Mouse (Mus musculus) kidney, embryonic 14.5 days (tissue): ENCODE data around the gene Vps13a. TPM values are rescaled to one million over a fixed set of nuclear protein-coding genes. Genes with fewer than 3 reads are reported as not detected.
"Not testable (repeated sequence)": the region's sequence is repeated elsewhere in the genome, so short reads cannot be mapped to it uniquely, and the experiment has no call there.

Experiments
- ATAC-seq: fragments of 200-750 bp; cut with Nextera tagmentation; 2 replicates; pipeline ENCODE4 v1.8.0; 2017; ENCODE audit warnings: moderate number of reproducible peaks, mild to moderate bottlenecking, moderate TSS enrichment, moderate library complexity; ENCODE audit not compliant: low FRiP score, low TSS enrichment
- H3K27ac ChIP-seq: fragments of 300-500 bp; sonication (generic); 2 replicates; pipeline ENCODE4 v1.5.1; 2014; ENCODE audit warnings: low read depth, mild to moderate bottlenecking, low read length, moderate library complexity, mixed read lengths
- H3K27me3 ChIP-seq: fragments of 300-500 bp; sonication (generic); 2 replicates; pipeline ENCODE4 v1.6.1; 2014; ENCODE audit warnings: mild to moderate bottlenecking, low read length; ENCODE audit not compliant: control insufficient read depth, insufficient read depth
- H3K36me3 ChIP-seq: fragments of 300-500 bp; sonication (generic); 2 replicates; pipeline ENCODE4 v1.6.1; 2014; ENCODE audit warnings: low read length, mixed read lengths; ENCODE audit not compliant: control insufficient read depth, insufficient read depth
- H3K4me1 ChIP-seq: fragments of 300-500 bp; sonication (generic); 2 replicates; pipeline ENCODE4 v1.6.1; 2014; ENCODE audit warnings: low read length, mixed read lengths; ENCODE audit not compliant: control insufficient read depth, insufficient read depth
- H3K4me2 ChIP-seq: fragments of 300-500 bp; sonication (generic); replicated peaks from 2 replicates; pipeline ENCODE4 v1.6.1; 2014; ENCODE audit warnings: low read depth, mild to moderate bottlenecking, low read length
- H3K4me3 ChIP-seq: fragments of 300-500 bp; sonication (generic); 2 replicates; pipeline ENCODE4 v1.5.1; 2014; ENCODE audit warnings: mild to moderate bottlenecking, low read length
- H3K9ac ChIP-seq: fragments of 300-500 bp; sonication (generic); 2 replicates; pipeline ENCODE4 v1.6.1; 2014; ENCODE audit warnings: low read depth, mild to moderate bottlenecking, low read length, moderate library complexity
- H3K9me3 ChIP-seq: fragments of 300-500 bp; sonication (generic); 2 replicates; pipeline ENCODE4 v1.6.1; 2016; ENCODE audit warnings: low read length; ENCODE audit not compliant: control insufficient read depth
- WGBS: fragments of 180-500 bp; shearing (Covaris S2); extraction: QIAGEN DNeasy Blood & Tissue Kit; methylation state at CpG from one replicate; pipeline ENCODE4 v1.1.7; 2014; 5-methylcytosine and 5-hydroxymethylcytosine counted together
- polyA plus RNA-seq: library from polyadenylated mRNA; unstranded; fragments of >200 nt; fragmentation: Nextera tagmentation; extraction: Ambion mirVana; gene quantifications from 2 replicates; pipeline ENCODE4 v1.2.1, GENCODE M21; 2014

Gene Vps13a
- polyA plus RNA-seq, 1 experiment from 2014 or later, result 13.3 TPM

DNA sequence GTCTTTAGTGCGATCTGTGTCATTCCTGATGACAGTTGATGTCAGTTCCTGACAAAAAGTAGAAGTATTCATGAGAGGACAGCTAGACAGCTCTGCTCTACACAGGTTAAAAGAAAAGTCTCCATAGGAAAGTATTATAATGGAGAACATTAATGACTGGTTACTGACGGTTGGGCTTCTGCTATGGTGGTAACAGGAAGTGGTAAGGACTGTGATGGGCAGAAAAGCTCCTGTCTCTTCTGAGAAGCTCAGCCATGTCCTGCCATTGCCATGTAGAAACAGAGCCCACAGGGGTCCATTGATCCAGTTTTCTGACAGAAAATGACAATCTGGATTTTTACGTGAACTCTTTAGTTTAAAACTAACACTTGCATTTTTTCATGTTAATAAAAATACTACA lies 21.4 kb upstream of the Vps13a start:
- H3K36me3 ChIP-seq, result no peaks in the 10 kb centered on the region
- H3K9me3 ChIP-seq, result no peaks in the 10 kb centered on the region
- no peak overlapping the region for H3K4me3 ChIP-seq
- no peaks in the 10 kb centered on the region for H3K27me3 ChIP-seq
- no peak overlapping the region for H3K9ac ChIP-seq
- no peak overlapping the region for H3K27ac ChIP-seq
- WGBS, result 78% methylated on average over 3 of the region's 3 CpGs
- H3K4me2 ChIP-seq, result no peak overlapping the region
- ATAC-seq, result no peak
- H3K4me1 ChIP-seq, result no peaks in the 10 kb centered on the region

DNA sequence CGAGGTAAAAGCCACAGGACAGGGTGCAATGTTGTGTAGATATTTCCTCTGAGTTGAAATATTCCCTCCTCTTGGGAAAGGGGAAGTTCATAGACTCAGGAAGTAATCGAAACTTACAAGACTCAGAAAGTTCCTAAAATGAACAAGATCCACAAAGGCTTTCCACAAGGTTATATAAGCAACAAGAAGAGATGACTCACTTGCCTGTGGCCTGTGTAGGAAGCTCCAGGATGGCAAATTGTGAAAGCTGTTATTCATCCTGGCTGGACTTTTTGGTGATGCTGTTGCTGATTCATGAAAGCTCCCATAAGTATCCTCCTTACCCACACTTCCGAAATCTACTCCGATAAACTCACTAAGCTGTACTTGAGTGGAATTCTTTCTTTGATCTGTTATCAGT lies 17.2 kb upstream of the Vps13a start:
- no peak overlapping the region for H3K9ac ChIP-seq
- no peak overlapping the region for H3K27ac ChIP-seq
- no peak overlapping the region for H3K4me2 ChIP-seq
- no peaks in the 10 kb centered on the region for H3K27me3 ChIP-seq
- H3K9me3 ChIP-seq, result no peaks in the 10 kb centered on the region
- WGBS, result 80% methylated on average over 4 of the region's 4 CpGs
- no peaks in the 10 kb centered on the region for H3K4me1 ChIP-seq
- no peaks in the 10 kb centered on the region for H3K36me3 ChIP-seq
- no peak for ATAC-seq
- H3K4me3 ChIP-seq, result no peak overlapping the region

DNA sequence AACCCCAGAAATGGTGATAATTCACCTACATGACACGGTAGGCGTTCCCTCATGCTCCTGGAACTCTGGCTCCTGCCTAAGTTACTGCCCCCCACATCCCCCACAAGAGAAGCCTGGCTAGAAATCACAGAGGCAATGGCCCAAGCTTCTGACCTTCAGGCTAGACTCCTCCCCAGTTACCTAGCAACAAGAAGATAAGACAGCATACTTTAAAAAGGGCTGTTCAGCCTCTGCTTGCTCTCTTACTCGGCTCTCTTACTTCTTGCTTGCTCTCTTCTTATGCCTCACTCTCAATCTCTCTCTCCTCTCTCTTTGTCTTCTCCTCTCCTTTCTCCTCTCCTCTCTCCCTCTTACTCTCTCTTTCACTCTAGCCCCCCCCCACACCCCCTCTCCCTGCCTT lies 13.8 kb upstream of the Vps13a start:
- not testable (repeated sequence) for H3K4me1 ChIP-seq, H3K9me3 ChIP-seq, H3K9ac ChIP-seq, H3K36me3 ChIP-seq, H3K27me3 ChIP-seq, H3K4me2 ChIP-seq, ATAC-seq, H3K27ac ChIP-seq, H3K4me3 ChIP-seq
- WGBS, result 87% methylated on average over 3 of the region's 3 CpGs

DNA sequence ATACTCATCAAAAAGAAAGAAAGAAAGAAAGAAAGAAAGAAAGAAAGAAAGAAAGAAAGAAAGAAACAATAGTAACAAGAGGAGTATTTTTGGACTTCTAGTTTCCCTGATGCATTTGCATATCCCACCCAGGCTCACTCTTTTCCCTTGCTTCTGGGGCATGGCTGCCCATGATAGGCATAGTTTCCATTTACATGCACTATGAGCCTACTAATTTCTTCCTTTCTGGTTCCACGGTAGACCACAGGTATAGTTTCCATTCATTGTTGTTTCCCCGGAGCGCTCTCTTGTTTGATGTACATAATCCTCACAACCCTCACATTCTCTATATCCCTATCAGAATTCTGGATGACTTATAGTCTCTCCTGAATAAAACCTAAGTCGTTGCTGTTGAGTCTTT lies 9.2 kb upstream of the Vps13a start:
- H3K36me3 ChIP-seq, result no peaks in the 10 kb centered on the region
- WGBS, result 77% methylated on average over 4 of the region's 4 CpGs
- H3K9ac ChIP-seq, result no peak overlapping the region
- H3K4me2 ChIP-seq, result no peak overlapping the region
- no peak for ATAC-seq
- H3K4me3 ChIP-seq, result no peak overlapping the region
- H3K9me3 ChIP-seq, result no peaks in the 10 kb centered on the region
- H3K4me1 ChIP-seq, result no peaks in the 10 kb centered on the region
- H3K27me3 ChIP-seq, result no peaks in the 10 kb centered on the region; the same call in 1 of the 2 replicates
- no peak overlapping the region for H3K27ac ChIP-seq

DNA sequence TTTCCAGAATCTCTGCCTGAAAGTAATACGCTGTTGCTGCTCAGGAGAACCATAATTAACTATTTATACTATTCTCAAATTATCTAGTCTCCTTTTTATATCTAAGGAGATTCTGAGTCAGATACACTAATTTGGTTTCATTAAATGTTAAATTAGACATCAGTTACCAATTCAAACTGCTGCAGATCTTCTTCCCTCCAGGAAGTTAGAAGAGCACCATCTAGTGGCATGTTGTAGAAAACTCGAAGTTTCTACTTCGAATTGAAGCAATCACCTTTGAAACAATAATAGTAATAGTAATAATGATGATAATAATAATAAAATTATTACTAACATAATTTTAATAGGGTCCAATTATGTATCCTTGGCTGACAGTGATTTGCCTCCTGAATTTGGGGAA lies 4.1 kb upstream of the Vps13a start:
- Histone ChIP-seq H3K27me3 (peaks cover 3% of the 10 kb centered on the region), H3K36me3 (no peaks in the 10 kb centered on the region), H3K27ac (no peak overlapping the region), H3K4me2 (no peak overlapping the region), H3K4me1 (no peaks in the 10 kb centered on the region), H3K9ac (no peak overlapping the region), H3K4me3 (no peak overlapping the region), H3K9me3 (no peaks in the 10 kb centered on the region)
- WGBS, result 21% methylated on average over 3 of the region's 3 CpGs
- no peak for ATAC-seq

DNA sequence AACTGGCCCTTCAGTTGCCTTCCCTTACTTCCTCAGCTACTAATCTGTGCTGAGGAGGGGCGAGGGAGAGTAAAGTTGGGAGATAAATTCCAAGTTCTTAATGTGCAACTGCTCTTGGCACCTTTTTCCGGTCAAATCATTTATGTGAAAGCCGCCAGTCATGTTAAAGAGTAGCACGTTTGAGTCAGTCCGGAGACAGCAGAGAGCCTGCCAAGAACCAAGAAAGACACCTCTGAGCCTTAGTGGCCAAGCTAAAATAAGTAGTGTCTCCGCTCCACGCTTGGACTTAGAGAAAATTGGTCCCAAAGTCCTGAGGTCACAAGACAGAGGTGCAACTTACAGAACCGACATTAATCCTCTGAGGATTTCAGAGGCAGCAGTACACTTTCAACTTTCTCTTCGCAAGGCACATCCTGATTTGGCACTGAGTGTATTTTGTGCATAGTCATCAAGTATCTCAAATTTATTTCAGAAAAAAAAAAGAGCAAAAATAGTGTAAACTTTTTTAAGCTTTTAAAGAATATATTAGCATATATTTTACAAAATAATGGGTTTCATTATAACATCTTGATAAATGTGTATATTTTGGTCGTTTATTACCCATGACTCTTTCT lies 780 bp upstream of the Vps13a start:
- Histone ChIP-seq H3K36me3 (no peaks in the 10 kb centered on the region), H3K27me3 (peaks cover 3% of the 10 kb centered on the region; the same call in 1 of the 2 replicates), H3K9me3 (no peaks in the 10 kb centered on the region), H3K9ac (peak overlapping the region; percentile 44; the same call in 1 of the 2 replicates), H3K4me1 (no peaks in the 10 kb centered on the region; the same call in 1 of the 2 replicates), H3K4me2 (peak overlapping the region; percentile 96), H3K4me3 (peak overlapping the region; percentile 69), H3K27ac (no peak overlapping the region)
- WGBS, result 10% methylated on average over 10 of the region's 10 CpGs
- no peak for ATAC-seq

DNA sequence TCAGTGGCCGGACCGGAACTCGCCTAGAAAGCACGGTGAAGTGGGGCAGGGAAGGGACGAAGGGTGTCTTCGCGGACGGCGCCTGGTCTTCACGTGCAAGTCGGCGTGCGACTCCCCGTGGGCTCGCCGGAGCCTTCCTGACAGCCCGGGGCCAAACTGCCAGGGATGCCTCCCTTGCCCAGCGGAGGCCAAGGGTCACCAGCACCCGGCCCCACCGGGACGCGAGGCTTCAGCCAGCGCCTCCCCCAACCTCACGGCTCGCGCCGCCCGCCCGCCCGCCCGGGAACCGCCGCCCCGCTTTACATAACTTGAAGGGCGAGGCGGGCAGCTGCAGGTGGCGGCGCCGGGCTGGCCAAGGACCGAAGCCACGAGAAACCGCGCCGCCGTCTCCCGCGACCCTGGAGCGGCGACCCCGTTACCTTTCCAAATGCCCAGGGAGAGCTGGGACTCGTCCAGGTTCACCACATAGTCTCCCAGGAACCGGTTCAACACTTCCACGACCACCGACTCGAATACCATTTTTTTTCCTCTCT lies 416 bp downstream of the Vps13a start:
- peak overlapping the region; percentile 69 for H3K4me3 ChIP-seq
- no peaks in the 10 kb centered on the region for H3K36me3 ChIP-seq
- WGBS, result under 1% methylated on average over 43 of the region's 55 CpGs
- peak overlapping the region; percentile 63 for H3K9ac ChIP-seq
- peak; percentile 14 for ATAC-seq
- H3K4me1 ChIP-seq, result no peaks in the 10 kb centered on the region; the same call in 1 of the 2 replicates
- peak overlapping the region; percentile 96 for H3K4me2 ChIP-seq
- H3K9me3 ChIP-seq, result no peaks in the 10 kb centered on the region
- H3K27ac ChIP-seq, result no peak overlapping the region
- peaks cover 3% of the 10 kb centered on the region; the same call in 1 of the 2 replicates for H3K27me3 ChIP-seq

DNA sequence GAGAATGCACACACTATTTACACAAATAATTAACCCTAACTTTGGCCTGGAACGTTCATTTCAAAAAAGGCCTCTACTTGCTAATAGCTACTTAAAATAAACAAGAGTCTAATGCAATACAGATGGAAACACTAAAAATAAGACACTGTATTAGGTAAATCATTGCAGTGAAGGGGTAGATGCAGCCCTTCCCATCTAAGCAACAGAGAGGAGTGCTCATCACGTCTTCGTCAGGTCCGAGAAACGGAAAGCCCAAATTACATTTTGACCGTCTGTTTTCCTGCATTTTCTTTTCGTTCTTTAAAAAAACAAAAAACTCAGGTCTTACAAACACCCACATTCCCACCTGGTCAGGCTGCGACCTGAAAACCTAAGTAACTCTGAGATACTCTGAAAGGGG lies 947 bp downstream of the Vps13a start:
- peak overlapping the region; percentile 96 for H3K4me2 ChIP-seq
- WGBS, result 16% methylated on average over 8 of the region's 8 CpGs
- H3K9me3 ChIP-seq, result no peaks in the 10 kb centered on the region

DNA sequence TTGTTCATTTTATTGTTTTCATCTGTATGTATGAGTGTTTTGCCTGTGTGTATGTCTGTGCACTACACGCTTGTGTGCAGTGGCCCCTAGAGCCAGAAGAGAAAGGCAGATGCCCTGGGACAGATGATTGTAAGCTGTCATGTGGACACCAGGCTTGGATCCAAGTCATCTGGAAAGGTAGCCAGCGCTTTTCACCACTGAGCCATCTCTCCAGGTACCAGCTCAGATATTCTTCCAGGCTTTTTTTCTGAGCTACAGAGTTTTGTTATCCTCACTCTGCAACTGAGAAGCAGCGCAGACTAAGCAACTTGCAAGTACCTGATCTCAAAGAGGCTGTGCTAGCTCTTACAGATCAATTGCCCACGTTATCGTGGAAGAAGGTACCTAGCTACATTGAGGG lies 1.5 kb downstream of the Vps13a start:
- Histone ChIP-seq H3K9ac (no peak overlapping the region), H3K36me3 (no peaks in the 10 kb centered on the region), H3K4me2 (no peak overlapping the region), H3K4me3 (no peak overlapping the region), H3K27me3 (peaks cover 3% of the 10 kb centered on the region; the same call in 1 of the 2 replicates), H3K27ac (no peak overlapping the region), H3K9me3 (no peaks in the 10 kb centered on the region), H3K4me1 (no peaks in the 10 kb centered on the region; the same call in 1 of the 2 replicates)
- no peak for ATAC-seq
- 77% methylated on average over 5 of the region's 5 CpGs for WGBS

More for the DNA sequence above, 947 bp downstream of the Vps13a start:
- Histone ChIP-seq H3K36me3 (no peaks in the 10 kb centered on the region), H3K27ac (no peak overlapping the region), H3K4me3 (peak overlapping the region; percentile 69), H3K9ac (peak overlapping the region; percentile 63; the same call in 1 of the 2 replicates), H3K27me3 (peaks cover 3% of the 10 kb centered on the region; the same call in 1 of the 2 replicates), H3K4me1 (no peaks in the 10 kb centered on the region; the same call in 1 of the 2 replicates)
- no peak for ATAC-seq
